Mouse (Mus musculus) forebrain, postnatal 0 days (tissue): ENCODE measurements around the gene Gm7233. TPM values are rescaled to one million over a fixed set of nuclear protein-coding genes. Genes with fewer than 3 reads are reported as not detected.
"Not testable (repeated sequence)": the region's sequence is repeated elsewhere in the genome, so short reads cannot be mapped to it uniquely, and the experiment has no call there.

Source experiments
- ATAC-seq: fragments of 200-750 bp; cut with Nextera tagmentation; 2 replicates; pipeline ENCODE4 v1.8.0; 2017; ENCODE audit warnings: mild to moderate bottlenecking, moderate library complexity
- DNase-seq: peaks from one replicate; pipeline ENCODE4 v3.0.0-alpha.2; 2015
- H3K27ac ChIP-seq: fragments of 300-500 bp; sonication (generic); 2 replicates; pipeline ENCODE4 v1.5.1; 2014; ENCODE audit warnings: low read depth, mild to moderate bottlenecking, antibody characterized with exemption, low read length, moderate library complexity, mixed read lengths
- H3K27me3 ChIP-seq: fragments of 300-500 bp; sonication (generic); 2 replicates; pipeline ENCODE4 v1.6.1; 2014; ENCODE audit warnings: mild to moderate bottlenecking, low read length, mixed read lengths; ENCODE audit not compliant: insufficient read depth
- H3K36me3 ChIP-seq: fragments of 300-500 bp; sonication (generic); 2 replicates; pipeline ENCODE4 v1.6.1; 2014; ENCODE audit warnings: mild to moderate bottlenecking, moderate library complexity; ENCODE audit not compliant: insufficient read depth
- H3K4me1 ChIP-seq: fragments of 300-500 bp; sonication (generic); 2 replicates; pipeline ENCODE4 v1.6.1; 2014; ENCODE audit warnings: antibody characterized with exemption; ENCODE audit not compliant: insufficient read depth
- H3K4me2 ChIP-seq: fragments of 300-500 bp; sonication (generic); 2 replicates; pipeline ENCODE4 v1.6.1; 2014; ENCODE audit warnings: low read depth, mild to moderate bottlenecking, moderate library complexity
- H3K4me3 ChIP-seq: fragments of 300-500 bp; sonication (generic); 2 replicates; pipeline ENCODE4 v1.5.1; 2014; ENCODE audit warnings: low read depth, low read length, mixed read lengths
- H3K9ac ChIP-seq: fragments of 300-500 bp; sonication (generic); 2 replicates; pipeline ENCODE4 v1.6.1; 2014; ENCODE audit warnings: mild to moderate bottlenecking
- H3K9me3 ChIP-seq: fragments of 300-500 bp; sonication (generic); 2 replicates; pipeline ENCODE4 v1.6.1; 2016; ENCODE audit warnings: low read length
- whole genome bisulfite sequencing: fragments of 180-500 bp; shearing (Covaris S2); extraction: QIAGEN DNeasy Blood & Tissue Kit; methylation state at CpG from one replicate; pipeline ENCODE4 v1.1.7; 2014; 5-methylcytosine and 5-hydroxymethylcytosine counted together
- polyA plus RNA-seq: library from polyadenylated mRNA; unstranded; fragments of >200 nt; fragmentation: Nextera tagmentation; extraction: Ambion mirVana; gene quantifications from 2 replicates; pipeline ENCODE4 v1.2.1, GENCODE M21; 2015
- total RNA-seq: library from RNA; depleted of rRNA; stranded (reverse); fragments of >200 nt; gene quantifications from 2 replicates; pipeline ENCODE4 v1.2.3, GENCODE M21; 2014; rRNA removed

The Gm7233 gene
- total RNA-seq: not detected in 2 replicates
- polyA plus RNA-seq: not detected in 2 replicates

DNA sequence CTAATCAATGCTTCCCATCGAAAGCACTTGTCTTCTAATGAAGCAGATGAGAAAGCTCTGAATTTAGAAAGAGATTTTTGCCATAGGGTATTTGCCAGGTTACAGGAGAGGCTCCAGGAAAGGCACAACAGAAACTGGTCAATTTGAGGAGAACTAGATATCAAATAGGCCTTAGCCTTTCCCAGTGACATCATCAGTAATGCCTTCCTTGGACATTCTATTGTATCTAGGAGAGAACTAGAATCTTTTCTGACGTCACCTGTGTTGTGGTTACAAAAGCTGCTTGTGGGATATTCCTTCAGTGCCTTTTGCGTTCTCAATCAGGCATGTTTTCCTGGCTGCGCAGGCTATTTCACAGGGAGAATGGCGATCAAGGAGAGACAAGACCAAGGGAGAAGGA, at the start of gene Gm7233:
Gene Gm7233 (plus strand): TSS at position 301 of the 400 bp plus-strand sequence.
- ATAC-seq, H3K4me2 ChIP-seq, H3K36me3 ChIP-seq, H3K27me3 ChIP-seq, H3K27ac ChIP-seq, H3K9me3 ChIP-seq, H3K4me1 ChIP-seq, DNase-seq, H3K9ac ChIP-seq, H3K4me3 ChIP-seq: not testable (repeated sequence)
- WGBS: 69% methylated on average over 5 of the region's 5 CpGs

DNA sequence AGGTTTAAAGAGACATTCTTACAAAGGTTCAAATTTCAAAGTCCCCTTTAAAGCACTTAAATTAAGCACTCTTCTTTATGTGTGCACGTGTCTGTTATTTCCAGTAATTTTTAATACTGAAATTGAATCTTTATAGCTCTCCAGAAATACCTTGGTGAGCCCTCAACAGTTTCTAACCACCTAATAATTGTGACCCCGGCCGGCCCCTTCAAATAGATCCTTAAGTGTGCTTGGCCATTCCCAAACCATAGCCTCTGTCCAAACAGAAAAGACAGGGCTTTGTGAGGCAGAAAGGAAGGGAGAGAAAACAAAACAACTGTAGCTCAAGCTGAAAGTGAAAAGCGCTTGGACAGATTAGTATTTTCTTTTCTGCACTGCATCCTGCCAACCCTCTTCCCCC, 12.5 kb upstream of the Gm7233 start:
- not testable (repeated sequence) for ATAC-seq, H3K9me3 ChIP-seq, H3K9ac ChIP-seq, H3K4me2 ChIP-seq, H3K27me3 ChIP-seq, DNase-seq, H3K4me1 ChIP-seq, H3K4me3 ChIP-seq, H3K36me3 ChIP-seq, H3K27ac ChIP-seq
- 74% methylated on average over 4 of the region's 4 CpGs for WGBS

DNA sequence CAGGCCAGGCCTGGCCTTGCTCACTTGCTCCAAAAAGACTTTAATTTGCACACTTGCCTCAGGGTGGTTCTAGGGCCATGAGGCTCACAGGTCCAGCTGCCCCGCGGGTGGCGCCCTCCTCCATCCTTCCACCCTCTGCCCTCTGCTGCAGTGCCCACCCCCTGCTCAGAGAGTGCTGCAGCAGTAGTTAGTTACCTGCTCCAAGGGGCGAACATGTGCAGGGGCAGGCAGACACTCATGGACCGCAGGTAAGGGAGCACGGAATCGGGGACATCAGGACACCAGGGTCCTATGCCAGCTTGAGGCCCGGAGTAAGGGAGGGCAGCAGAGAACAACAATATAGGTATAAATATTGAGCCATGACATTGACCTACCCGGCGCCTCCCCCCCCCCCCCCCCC, 11.7 kb upstream of the Gm7233 start:
- not testable (repeated sequence) for H3K4me3 ChIP-seq, DNase-seq, ATAC-seq, H3K36me3 ChIP-seq, H3K27me3 ChIP-seq, H3K9me3 ChIP-seq, H3K4me2 ChIP-seq, H3K9ac ChIP-seq, H3K27ac ChIP-seq, H3K4me1 ChIP-seq
- WGBS: no CpG with 5 or more reads among the region's 10 CpGs

DNA sequence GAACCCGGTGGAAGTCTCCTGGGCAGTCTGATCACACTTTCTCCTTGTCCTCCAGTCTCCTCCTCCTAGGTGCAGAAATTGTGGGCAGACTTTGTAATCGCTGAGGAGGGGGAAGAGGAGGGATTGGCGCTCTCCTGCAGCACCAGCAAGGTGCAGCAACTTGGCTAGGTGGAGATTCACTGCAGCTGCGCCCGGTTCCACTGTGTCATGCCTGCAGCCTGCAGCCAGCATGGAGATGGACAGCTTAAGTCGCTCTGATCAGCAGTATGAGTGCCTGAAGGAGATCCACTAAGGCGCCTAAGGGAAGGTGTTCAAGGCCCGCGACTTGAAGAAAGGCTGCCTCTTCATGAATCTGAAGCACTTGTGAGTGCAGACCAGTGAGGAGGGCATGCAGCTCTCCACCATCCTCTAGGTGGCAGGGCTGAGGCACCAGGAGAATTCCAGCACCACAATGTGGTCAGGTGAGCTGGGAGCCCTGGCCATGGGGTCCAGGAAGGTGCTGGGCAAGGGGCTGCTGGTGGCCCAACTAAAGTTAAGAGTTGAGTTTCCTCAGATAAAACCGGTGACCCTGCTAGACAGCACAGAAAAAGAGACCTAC, 11.0 kb upstream of the Gm7233 start:
- H3K4me2 ChIP-seq, H3K27me3 ChIP-seq, H3K36me3 ChIP-seq, H3K4me1 ChIP-seq, DNase-seq, H3K4me3 ChIP-seq, H3K9ac ChIP-seq, H3K27ac ChIP-seq, H3K9me3 ChIP-seq, ATAC-seq: not testable (repeated sequence)
- WGBS: 13% methylated on average over 1 of the region's 10 CpGs

DNA sequence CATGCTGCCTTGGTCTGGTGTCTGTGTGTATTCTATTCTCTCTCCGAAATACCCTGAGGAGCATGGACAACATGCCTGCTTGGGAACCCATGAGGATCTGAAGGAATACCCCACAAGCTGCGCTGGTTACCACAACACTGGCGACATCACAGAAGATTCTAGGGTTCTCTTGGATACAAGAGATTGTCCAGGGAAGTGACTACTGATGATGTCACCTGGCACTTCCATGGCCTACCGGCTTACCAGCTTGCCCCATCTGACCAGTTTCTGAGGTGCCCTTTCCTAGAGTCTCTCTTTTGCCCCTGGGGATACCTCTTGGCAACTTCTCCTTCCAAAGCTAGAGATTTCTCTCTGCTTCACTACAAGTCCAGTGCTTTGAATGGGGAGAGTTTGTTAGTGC, 55.5 kb downstream of the Gm7233 start, which contains the start of gene Gm8122:
Gene Gm8122 (minus strand): TSS at position 101 of the 400 bp plus-strand sequence.
- not testable (repeated sequence) for H3K27me3 ChIP-seq, H3K4me3 ChIP-seq, ATAC-seq, H3K27ac ChIP-seq, H3K36me3 ChIP-seq, H3K4me1 ChIP-seq, DNase-seq, H3K9me3 ChIP-seq, H3K9ac ChIP-seq, H3K4me2 ChIP-seq
- WGBS: 100% methylated on average over 3 of the region's 4 CpGs

Other genes with a start within 250 kb of the Gm7233 start
- gene Gm8082, start 186.2 kb upstream of the Gm7233 start, total RNA-seq: not detected in 2 replicates
- gene Gm8082, start 186.2 kb upstream of the Gm7233 start, polyA plus RNA-seq: not detected in 2 replicates
- gene Gm10376, start 164.2 kb upstream of the Gm7233 start, total RNA-seq: not detected in 2 replicates
- not detected in 2 replicates for gene Gm10376, start 164.2 kb upstream of the Gm7233 start, polyA plus RNA-seq
- gene Gm8094, start 103.2 kb upstream of the Gm7233 start, total RNA-seq: not detected in 2 replicates
- gene Gm8094, start 103.2 kb upstream of the Gm7233 start, polyA plus RNA-seq: not detected in 2 replicates
- 0.10 and 0.46 TPM in 2 replicates for gene Gm8104, start 79.3 kb upstream of the Gm7233 start, total RNA-seq
- 0.08 TPM in 1 of 2 replicates, not detected in the other for gene Gm8104, start 79.3 kb upstream of the Gm7233 start, polyA plus RNA-seq
- gene Gm8122, start 55.4 kb downstream of the Gm7233 start, total RNA-seq: not detected in 2 replicates
- not detected in 2 replicates for gene Gm8122, start 55.4 kb downstream of the Gm7233 start, polyA plus RNA-seq
- not detected in 2 replicates for gene Gm8126, start 78.8 kb downstream of the Gm7233 start, total RNA-seq
- gene Gm8126, start 78.8 kb downstream of the Gm7233 start, polyA plus RNA-seq: not detected in 2 replicates
- gene Gm9732, start 95.2 kb downstream of the Gm7233 start, total RNA-seq: not detected in 2 replicates
- not detected in 2 replicates for gene Gm9732, start 95.2 kb downstream of the Gm7233 start, polyA plus RNA-seq
- not detected in 2 replicates for gene Gm8127, start 114.0 kb downstream of the Gm7233 start, total RNA-seq
- gene Gm8127, start 114.0 kb downstream of the Gm7233 start, polyA plus RNA-seq: not detected in 2 replicates
- not detected in 2 replicates for gene 1700001F09Rik, start 167.9 kb downstream of the Gm7233 start, total RNA-seq
- gene 1700001F09Rik, start 167.9 kb downstream of the Gm7233 start, polyA plus RNA-seq: not detected in 2 replicates
- gene Gm8138, start 236.5 kb downstream of the Gm7233 start, total RNA-seq: not detected in 2 replicates
- not detected in 2 replicates for gene Gm8138, start 236.5 kb downstream of the Gm7233 start, polyA plus RNA-seq